Mouse (Mus musculus) heart, postnatal 0 days (tissue): Measurements from ENCODE around the gene Efna4. TPM values are rescaled to one million over a fixed set of nuclear protein-coding genes. Genes with fewer than 3 reads are reported as not detected.

ENCODE experiments used
- ATAC-seq: fragments of 200-750 bp; cut with Nextera tagmentation; 2 replicates; pipeline ENCODE4 v1.8.0; 2017; ENCODE audit warnings: low read depth, moderate number of reproducible peaks, moderate library complexity; ENCODE audit not compliant: insufficient read depth
- DNase-seq: peaks from one replicate; pipeline ENCODE4 v3.0.0-alpha.2; 2016; ENCODE audit warnings: low spot score
- H3K27ac ChIP-seq: fragments of 300-500 bp; sonication (generic); 2 replicates; pipeline ENCODE4 v1.5.1; 2014; ENCODE audit warnings: low read depth, mild to moderate bottlenecking
- H3K27me3 ChIP-seq: fragments of 300-500 bp; sonication (generic); 2 replicates; pipeline ENCODE4 v1.6.1; 2014; ENCODE audit warnings: low read length, mixed read lengths; ENCODE audit not compliant: control insufficient read depth, insufficient read depth
- H3K36me3 ChIP-seq: fragments of 300-500 bp; sonication (generic); replicated peaks from 2 replicates; pipeline ENCODE4 v1.6.1; 2014; ENCODE audit warnings: low read length, mixed read lengths; ENCODE audit not compliant: control insufficient read depth, insufficient read depth
- H3K4me1 ChIP-seq: fragments of 300-500 bp; sonication (generic); 2 replicates; pipeline ENCODE4 v1.6.1; 2014; ENCODE audit warnings: antibody characterized with exemption; ENCODE audit not compliant: control insufficient read depth, insufficient read depth
- H3K4me2 ChIP-seq: fragments of 300-500 bp; sonication (generic); 2 replicates; pipeline ENCODE4 v1.6.1; 2014; ENCODE audit warnings: low read depth, mild to moderate bottlenecking, low read length, moderate library complexity
- H3K4me3 ChIP-seq: fragments of 300-500 bp; sonication (generic); 2 replicates; pipeline ENCODE4 v1.5.1; 2014; ENCODE audit warnings: low read depth, low read length
- H3K9ac ChIP-seq: fragments of 300-500 bp; sonication (generic); replicated peaks from 2 replicates; pipeline ENCODE4 v1.6.1; 2014; ENCODE audit warnings: low read depth, low read length, mixed read lengths
- H3K9me3 ChIP-seq: fragments of 300-500 bp; sonication (generic); replicated peaks from 2 replicates; pipeline ENCODE4 v1.6.1; 2016; ENCODE audit warnings: low read length; ENCODE audit not compliant: control insufficient read depth
- CTCF ChIP-seq: IDR thresholded peaks from 2 replicates; pipeline ENCODE4 v1.5.1; 2016; ENCODE audit warnings: antibody characterized with exemption, control low read depth, low read depth
- EP300 ChIP-seq: IDR thresholded peaks from 2 replicates; pipeline ENCODE4 v1.6.1; 2016; ENCODE audit warnings: antibody characterized with exemption, low read depth
- WGBS: fragments of 180-500 bp; shearing (Covaris S2); extraction: QIAGEN DNeasy Blood & Tissue Kit; methylation state at CpG from one replicate; pipeline ENCODE4 v1.1.7; 2014; 5-methylcytosine and 5-hydroxymethylcytosine counted together
- polyA plus RNA-seq: library from polyadenylated mRNA; unstranded; fragments of >200 nt; fragmentation: Nextera tagmentation; extraction: Ambion mirVana; gene quantifications from 2 replicates; pipeline ENCODE4 v1.2.1, GENCODE M21; 2015
- total RNA-seq: library from RNA; depleted of rRNA; stranded (reverse); fragments of >200 nt; gene quantifications from 2 replicates; pipeline ENCODE4 v1.2.3, GENCODE M21; 2014; ENCODE audit warnings: low replicate concordance

Efna4 gene
- total and polyA plus RNA-seq, 2 experiments from 2014 or later = 2.6 to 2.7 TPM

DNA sequence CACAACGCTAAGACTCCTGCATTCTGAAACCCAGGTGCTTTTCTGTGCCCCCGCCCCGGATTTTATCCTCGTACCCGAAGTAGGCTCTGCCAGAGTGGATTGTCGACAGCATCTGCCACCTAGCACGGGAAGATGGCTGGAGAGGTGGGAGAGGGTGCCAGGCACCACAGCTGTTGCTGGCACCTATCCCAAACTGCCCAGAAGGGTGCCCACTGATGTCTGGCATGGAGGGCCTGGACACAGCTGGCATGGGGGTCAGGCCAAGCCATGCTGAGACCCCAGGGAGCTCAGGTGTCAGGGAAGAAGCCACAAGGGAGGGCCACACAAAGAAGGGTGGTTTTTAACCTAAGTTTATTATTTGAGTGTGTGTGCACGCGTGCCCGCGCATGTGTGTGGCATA, 4.8 kb downstream of the Efna4 start:
- Histone ChIP-seq H3K27me3 (peaks cover 16% of the 10 kb centered on the region; the same call in 1 of the 2 replicates), H3K4me3 (no peak overlapping the region), H3K9me3 (no peaks in the 10 kb centered on the region), H3K9ac (no peak overlapping the region), H3K4me1 (peaks cover 5% of the 10 kb centered on the region), H3K4me2 (no peak overlapping the region), H3K36me3 (peaks cover 10% of the 10 kb centered on the region; the same call in 1 of the 2 replicates), H3K27ac (no peak overlapping the region)
- WGBS = 75% methylated on average over 11 of the region's 11 CpGs
- DNase-seq = no peak
- TF ChIP-seq EP300 = no peak
- no peak for TF ChIP-seq CTCF
- no peak for ATAC-seq

DNA sequence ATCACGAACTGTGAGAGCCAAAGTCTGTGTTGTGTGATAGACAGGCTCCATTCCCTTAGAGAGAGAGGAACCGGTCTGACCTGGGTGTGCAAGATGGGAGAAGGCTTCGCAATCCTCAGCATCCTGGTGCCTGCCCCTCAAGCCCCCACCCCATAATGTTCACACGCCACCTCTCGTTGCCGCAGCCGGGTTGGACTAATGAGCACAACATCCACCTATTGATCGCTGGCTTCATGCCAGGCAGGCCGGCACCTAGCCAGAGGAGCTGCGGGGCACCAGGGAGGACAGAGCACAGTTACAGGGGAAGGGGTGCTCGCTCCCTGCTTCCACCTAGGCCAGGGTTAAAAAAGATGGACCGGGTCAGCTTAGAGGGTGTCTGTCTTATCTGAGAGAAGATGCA, 5.4 kb downstream of the Efna4 start:
- peaks cover 10% of the 10 kb centered on the region; the same call in 1 of the 2 replicates for H3K36me3 ChIP-seq
- no peak overlapping the region for H3K4me3 ChIP-seq
- H3K9ac ChIP-seq = no peak overlapping the region
- no peak overlapping the region for H3K27ac ChIP-seq
- no peak overlapping the region for H3K4me2 ChIP-seq
- no peaks in the 10 kb centered on the region for H3K9me3 ChIP-seq
- 57% methylated on average over 12 of the region's 12 CpGs for WGBS
- ATAC-seq = no peak
- H3K4me1 ChIP-seq = peaks cover 5% of the 10 kb centered on the region; the same call in 1 of the 2 replicates
- TF ChIP-seq EP300 (no peak), CTCF (no peak)
- DNase-seq = no peak
- H3K27me3 ChIP-seq = peaks cover 16% of the 10 kb centered on the region; the same call in 1 of the 2 replicates

DNA sequence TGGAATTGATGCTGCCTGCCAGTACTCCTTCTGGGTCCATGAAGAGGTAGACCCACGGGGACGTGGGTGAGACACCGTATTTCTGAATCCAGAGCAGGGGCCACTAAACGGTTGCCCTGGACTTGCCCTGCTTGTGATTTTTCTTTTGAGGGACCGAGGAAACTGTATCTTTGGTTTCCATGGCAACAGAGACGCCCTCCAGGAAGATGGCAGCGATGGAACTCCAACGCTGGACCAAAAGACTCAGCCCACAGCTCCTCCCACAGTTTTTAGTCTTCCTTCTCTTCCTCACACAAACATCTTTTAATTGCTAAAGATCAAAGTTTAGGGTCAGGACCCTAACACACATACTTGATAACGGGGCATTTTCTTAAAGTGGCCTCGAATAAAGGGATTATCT, 5.8 kb downstream of the Efna4 start:
- H3K4me2 ChIP-seq = no peak overlapping the region
- no peak for DNase-seq
- peaks cover 16% of the 10 kb centered on the region; the same call in 1 of the 2 replicates for H3K27me3 ChIP-seq
- no peak for ATAC-seq
- no peaks in the 10 kb centered on the region for H3K9me3 ChIP-seq
- no peak overlapping the region for H3K9ac ChIP-seq
- H3K27ac ChIP-seq = no peak overlapping the region
- H3K4me1 ChIP-seq = peaks cover 4% of the 10 kb centered on the region; the same call in 1 of the 2 replicates
- TF ChIP-seq EP300 (no peak), CTCF (no peak)
- peaks cover 10% of the 10 kb centered on the region; the same call in 1 of the 2 replicates for H3K36me3 ChIP-seq
- no peak overlapping the region for H3K4me3 ChIP-seq
- 61% methylated on average over 10 of the region's 10 CpGs for WGBS

DNA sequence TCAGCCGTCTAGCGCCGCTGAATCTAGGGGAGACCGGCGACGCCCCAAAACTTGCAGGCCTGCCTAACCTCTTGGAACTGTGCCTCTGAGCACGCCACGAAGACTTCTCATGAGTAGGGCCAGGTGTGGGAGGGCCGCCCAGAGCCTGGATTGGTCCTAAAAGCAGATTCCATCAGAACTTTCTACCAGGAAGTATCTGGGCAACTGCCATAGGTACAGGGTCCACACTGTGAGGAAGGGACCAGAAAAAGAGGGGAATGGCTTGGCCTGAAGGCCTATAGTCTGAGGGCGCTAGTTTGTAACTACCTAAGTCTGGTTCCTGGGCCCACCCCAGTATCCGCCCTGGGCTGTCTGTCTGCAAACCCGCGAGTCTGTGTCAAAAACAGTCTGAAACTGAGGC, 6.3 kb downstream of the Efna4 start:
- no peak for TF ChIP-seq CTCF
- H3K4me1 ChIP-seq = no peaks in the 10 kb centered on the region
- peaks cover 10% of the 10 kb centered on the region; the same call in 1 of the 2 replicates for H3K36me3 ChIP-seq
- no peak overlapping the region for H3K4me2 ChIP-seq
- DNase-seq = no peak
- H3K9ac ChIP-seq = no peak overlapping the region
- no peaks in the 10 kb centered on the region for H3K9me3 ChIP-seq
- H3K4me3 ChIP-seq = no peak overlapping the region
- WGBS = 69% methylated on average over 13 of the region's 13 CpGs
- H3K27ac ChIP-seq = no peak overlapping the region
- ATAC-seq = no peak
- peaks cover 16% of the 10 kb centered on the region; the same call in 1 of the 2 replicates for H3K27me3 ChIP-seq

DNA sequence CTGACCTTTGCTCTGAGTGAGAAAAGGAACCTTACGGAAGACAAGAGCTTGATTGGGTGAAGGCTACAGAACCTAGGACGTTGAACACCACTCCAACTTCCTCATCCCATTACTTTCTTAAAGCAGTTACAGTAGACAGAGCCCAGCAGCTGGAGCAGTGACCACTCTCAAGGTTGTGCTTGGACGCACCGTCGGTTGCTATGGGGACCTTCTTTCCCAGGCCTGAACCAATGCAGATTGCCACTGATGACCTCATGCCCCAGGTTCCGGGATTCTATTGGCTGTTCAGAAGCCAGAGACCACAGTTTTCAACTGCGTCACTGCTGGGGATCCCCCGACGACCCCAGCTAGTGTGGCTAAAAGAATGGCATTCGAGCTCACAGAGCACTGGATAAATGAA, 6.9 kb downstream of the Efna4 start:
- Histone ChIP-seq H3K9ac (no peak overlapping the region), H3K4me1 (no peaks in the 10 kb centered on the region), H3K27ac (no peak overlapping the region), H3K4me2 (no peak overlapping the region), H3K36me3 (peaks cover 10% of the 10 kb centered on the region; the same call in 1 of the 2 replicates), H3K4me3 (no peak overlapping the region), H3K9me3 (no peaks in the 10 kb centered on the region), H3K27me3 (peaks cover 16% of the 10 kb centered on the region; the same call in 1 of the 2 replicates)
- DNase-seq = no peak
- 27% methylated on average over 10 of the region's 10 CpGs for WGBS
- no peak; the same call in 1 of the 2 replicates for ATAC-seq
- TF ChIP-seq EP300 = no peak
- no peak for TF ChIP-seq CTCF

DNA sequence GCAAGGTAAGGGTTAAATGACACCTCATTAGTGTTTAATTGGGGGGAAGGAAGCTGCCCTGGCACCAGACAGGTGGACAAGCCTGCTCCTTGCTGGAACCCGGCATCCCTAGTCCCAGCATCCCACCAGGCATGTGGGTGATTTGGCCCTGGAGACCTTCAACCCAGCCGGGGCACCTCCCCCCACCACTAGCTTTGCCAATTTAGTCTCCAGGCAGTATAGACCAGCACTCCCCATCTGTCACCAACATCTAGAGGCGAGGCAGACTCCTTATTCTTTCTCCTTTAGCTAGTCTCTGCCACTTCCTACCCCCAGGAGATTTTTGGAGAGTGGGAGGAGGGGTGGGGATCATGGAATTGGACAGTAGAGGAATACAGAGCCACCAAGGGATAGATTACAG, 7.5 kb downstream of the Efna4 start:
- H3K9me3 ChIP-seq = no peaks in the 10 kb centered on the region
- no peak overlapping the region for H3K4me3 ChIP-seq
- no peak overlapping the region for H3K9ac ChIP-seq
- DNase-seq (no peak), ATAC-seq (no peak)
- 57% methylated on average over 3 of the region's 3 CpGs for whole genome bisulfite sequencing
- H3K27me3 ChIP-seq = peaks cover 16% of the 10 kb centered on the region; the same call in 1 of the 2 replicates
- H3K4me1 ChIP-seq = no peaks in the 10 kb centered on the region
- no peak overlapping the region for H3K4me2 ChIP-seq
- peaks cover 10% of the 10 kb centered on the region; the same call in 1 of the 2 replicates for H3K36me3 ChIP-seq
- TF ChIP-seq CTCF (no peak), EP300 (no peak)
- no peak overlapping the region for H3K27ac ChIP-seq
